Mouse (Mus musculus): ENCODE measurements around the gene Slc36a2.
"Not testable (repeated sequence)": the region's sequence is repeated elsewhere in the genome, so short reads cannot be mapped to it uniquely, and the experiment has no call there.

The Slc36a2 gene

DNA sequence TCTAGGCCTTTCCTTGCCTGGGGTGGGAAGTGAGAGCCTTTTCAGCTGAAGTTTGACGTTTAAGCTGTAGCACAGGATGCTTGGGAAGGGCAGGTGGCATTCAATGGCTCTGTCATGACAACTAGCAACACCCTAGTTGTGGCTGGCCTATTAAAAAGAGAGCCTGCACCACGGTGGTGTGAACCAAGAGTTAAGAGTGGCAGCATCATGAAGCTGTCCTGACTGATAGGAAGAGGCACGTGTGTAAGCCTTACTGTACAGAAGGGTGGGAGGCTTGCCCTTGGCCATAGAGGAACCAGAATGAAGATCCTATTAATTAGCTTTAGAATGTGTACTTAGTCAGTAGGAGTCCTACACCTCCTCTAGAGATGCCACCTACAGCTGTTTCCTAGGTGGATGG lies 56.5 kb downstream of the Slc36a2 start:
- no peak for DNase-seq

- no peak for DNase-seq
Observed at GRCm38 (mm10) chr11:55127937-55128336, 56.9 kb downstream of the Slc36a2 start.

DNA sequence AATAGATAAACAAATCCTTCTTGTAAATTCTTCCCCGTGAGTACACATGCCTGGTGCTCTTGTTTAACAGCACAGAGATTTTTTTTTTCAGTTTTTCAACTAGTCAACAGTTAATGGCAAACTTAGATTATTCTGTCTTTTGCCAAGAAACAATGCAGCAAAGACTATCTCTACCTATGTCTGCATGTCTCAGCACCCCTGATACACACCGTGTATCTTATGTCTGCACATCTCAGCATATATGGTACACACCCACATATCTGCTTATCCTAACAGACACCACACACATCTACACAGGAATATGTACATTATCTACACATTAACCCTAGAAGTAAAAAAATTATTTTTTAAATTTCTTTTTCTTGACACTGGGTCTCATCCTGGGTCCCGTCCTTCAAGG lies 58.2 kb downstream of the Slc36a2 start:
- no peak for DNase-seq

DNA sequence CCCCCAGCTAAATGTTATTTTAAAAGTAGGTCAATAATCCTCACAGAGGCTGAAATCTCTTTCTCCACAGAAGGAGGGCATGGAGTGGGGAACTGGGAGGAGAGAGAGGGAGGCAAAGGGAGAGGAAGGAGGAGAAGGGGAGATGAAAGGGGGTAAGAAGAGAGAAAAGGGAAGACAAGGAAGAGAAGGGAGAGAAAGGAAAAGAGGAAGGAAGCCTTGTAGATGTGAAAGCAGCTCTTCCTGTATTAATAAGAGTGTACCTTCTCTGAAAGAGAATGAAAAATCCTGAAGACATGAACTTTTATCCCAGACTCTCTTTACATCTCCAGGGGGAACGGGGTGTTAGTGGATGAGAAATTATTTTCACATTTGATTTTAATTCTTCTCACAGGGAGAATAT lies 63.4 kb downstream of the Slc36a2 start:
- DNase-seq, result no peak

- peak; percentile 38 to 43 for DNase-seq
Observed at GRCm38 (mm10) chr11:55120821-55121271, 64.0 kb downstream of the Slc36a2 start.

- no peak for DNase-seq
Observed at GRCm38 (mm10) chr11:55120279-55120678, 64.6 kb downstream of the Slc36a2 start.

DNA sequence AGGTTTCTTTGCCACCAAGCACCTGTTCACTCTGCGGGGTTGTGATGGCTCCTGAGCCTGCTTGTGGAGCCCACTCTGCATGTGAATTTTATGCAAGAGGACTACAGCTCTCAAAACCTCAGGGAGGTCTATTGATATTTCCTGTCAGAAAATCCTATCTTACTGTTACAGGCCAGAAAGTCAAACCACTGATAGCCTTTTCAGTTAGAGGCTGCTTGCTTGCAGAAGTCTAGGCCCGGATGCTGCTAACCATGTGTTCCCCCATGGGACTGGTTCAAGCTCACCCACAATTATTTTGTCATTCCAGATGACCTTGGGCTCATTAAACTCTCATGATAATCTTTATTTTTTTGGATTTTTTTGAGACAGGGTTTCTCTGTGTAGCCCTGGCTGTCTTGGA lies 67.8 kb downstream of the Slc36a2 start:
- DNase-seq, result no peak

GRCm38 (mm10) chr11:55116004-55116403 lies 68.9 kb downstream of the Slc36a2 start:
- no peak for DNase-seq

DNA sequence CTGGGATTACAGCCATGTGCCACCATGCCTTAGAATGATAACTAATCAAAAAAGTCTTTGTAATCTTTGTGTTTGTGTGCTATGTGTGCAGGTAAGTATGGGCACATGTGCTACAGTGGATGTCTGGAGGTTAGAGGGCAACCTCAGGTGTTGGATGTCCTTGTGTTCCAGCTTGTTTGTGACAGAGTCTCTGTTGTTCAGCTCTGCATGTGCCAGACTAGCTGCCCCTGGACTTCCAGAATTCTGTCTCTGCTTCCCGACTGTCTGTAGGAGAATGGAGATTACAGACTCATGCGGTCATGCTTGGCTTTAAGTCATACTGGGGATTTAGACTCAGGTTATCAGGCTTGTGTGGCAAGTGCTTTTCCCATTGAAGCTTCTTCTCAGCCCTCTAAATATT lies 70.6 kb downstream of the Slc36a2 start:
- no peak for DNase-seq

- DNase-seq, result not testable (repeated sequence)
Observed at GRCm38 (mm10) chr11:55113861-55114250, 71.0 kb downstream of the Slc36a2 start.

DNA sequence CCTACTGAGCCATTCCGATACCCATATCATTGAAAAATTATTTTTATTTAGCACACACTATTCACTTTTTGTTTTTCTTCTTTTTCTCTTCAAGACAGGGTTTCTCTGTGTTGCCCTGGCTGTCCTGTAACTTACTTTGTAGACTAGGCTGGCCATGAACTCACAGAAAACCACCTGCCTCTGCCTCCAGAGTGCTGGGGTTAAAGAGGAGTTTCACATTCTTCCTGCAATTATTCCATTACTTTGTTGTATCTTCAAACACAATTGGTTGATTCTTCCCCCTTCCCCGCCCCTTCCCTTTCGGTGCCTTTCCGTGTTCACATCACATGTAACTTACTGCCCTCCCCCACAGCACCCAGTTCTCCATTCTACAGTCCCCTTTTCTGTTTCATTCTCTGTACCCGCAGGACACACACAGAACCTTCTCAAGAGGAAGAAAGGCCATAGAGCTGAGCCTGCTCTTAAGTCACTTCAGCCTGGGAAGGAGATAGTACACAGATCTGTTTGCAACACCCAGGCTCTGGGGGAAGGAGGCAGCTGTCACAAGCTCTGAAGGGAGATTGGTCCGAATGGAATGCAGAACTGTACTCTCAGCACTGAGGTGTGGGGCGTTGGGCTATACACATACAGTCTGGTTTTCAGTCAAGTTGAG lies 71.5 kb downstream of the Slc36a2 start:
- peak; percentile 52 to 53 for DNase-seq

GRCm38 (mm10) chr11:55110566-55111169 lies 74.2 kb downstream of the Slc36a2 start:
- DNase-seq, result no peak

DNA sequence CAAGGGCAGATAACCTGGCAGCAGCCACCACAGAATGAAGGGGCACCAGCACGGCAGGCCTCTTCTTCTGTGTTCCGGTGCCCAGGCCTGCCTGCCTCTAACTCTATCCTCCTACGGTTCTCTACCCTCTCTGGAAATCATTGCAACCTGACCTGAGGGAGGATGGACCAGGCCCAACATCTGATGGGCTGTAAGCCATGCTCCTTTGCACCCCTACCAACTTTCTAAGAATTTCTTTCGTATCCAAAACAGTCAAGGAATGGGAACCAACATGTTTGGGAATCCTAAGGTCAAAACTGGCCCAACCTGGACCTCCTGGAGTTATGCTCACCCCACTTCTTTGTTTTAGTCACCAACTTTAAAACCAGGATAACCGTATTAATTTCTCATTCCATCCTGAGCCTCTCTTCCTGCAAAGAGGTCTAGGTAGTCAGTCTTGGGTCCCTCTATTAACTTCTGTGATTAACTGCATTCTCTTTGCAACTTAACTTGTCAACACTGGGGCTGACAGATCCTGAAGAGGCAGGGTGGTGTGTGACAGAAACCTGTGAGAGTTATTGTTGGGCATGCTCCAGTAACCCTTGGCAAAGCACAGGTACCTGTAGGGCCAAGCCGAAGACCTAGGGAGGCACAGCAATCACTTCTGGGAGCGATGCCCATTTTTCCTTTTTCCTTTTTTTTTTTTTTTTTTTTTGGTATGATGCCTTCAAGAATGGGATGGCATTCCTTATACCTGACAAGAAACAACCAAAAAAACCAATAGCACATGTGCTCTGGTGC lies 75.2 kb downstream of the Slc36a2 start:
- DNase-seq, result no peak

Measured in spleen, adult 18-20 months (tissue).